Mouse (Mus musculus) 3T3-L1 (cell line): ENCODE measurements around the gene Ackr4.

Experiments used
- DNase-seq: peaks from one replicate; pipeline ENCODE4 v3.0.0-alpha.2; 2015; ENCODE audit warnings: low read depth, low spot score

Gene Ackr4

GRCm38 (mm10) chr9:104106930-104107329, 19.8 kb downstream of the Ackr4 start:
- DNase-seq = no peak

DNA sequence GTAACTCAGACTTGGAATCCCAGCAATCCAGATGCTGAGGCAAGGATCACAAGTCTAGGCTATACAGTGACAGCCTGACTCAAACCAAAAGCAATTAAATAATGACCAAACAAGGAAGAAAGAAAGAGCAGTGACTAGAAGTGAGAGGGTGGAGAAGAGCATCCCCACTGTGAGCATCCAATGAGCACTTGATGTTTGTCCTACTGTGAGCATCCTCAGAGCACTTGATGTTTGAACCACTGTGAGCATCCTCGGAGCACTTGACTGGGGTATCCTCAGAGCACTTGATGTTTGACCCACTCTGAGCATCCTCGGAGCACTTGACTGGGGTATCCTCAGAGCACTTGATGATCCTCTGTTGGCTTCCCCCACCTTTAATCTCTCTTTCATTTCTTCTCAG, 21.7 kb downstream of the Ackr4 start:
- DNase-seq = no peak

DNA sequence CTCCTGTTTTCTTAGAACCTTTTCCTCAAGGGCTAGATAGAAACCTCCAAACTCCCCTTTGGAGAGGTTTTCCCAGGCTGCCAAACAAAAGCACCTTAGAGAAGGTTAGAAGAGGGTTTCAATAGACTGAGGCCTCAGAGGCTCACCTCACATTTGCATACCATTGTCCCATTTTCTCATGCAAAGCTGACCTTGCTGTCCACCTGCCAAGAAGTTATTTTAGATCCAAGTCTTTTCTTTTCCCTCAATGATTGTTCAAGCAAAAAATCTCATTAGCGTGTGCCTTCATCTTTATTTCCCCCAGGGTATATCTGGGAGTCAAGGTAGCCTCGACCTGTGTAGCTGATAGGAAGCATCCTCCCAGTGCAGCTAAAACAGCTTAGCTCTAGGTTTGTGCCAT, 23.8 kb downstream of the Ackr4 start:
- DNase-seq = no peak

DNA sequence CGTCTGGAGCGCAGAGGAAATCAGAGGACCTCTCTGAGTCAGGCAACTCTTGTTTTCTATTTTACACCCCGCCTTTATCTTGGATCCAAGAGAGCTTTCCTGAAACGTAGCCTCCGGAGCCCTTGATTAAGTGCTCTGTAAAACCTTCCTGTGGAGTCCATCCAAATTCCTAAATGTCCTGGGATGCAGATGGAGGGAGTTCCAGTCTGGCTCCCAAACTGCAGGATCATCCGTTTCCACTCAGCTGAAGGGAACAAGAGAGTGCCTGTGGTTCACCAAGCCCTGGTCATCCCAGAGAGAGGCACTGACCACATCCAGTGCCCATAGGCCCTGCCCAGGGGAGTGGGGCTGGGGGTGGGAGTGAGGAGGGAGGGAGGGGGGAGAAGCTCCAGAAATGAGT, 24.4 kb downstream of the Ackr4 start:
- DNase-seq = no peak

DNA sequence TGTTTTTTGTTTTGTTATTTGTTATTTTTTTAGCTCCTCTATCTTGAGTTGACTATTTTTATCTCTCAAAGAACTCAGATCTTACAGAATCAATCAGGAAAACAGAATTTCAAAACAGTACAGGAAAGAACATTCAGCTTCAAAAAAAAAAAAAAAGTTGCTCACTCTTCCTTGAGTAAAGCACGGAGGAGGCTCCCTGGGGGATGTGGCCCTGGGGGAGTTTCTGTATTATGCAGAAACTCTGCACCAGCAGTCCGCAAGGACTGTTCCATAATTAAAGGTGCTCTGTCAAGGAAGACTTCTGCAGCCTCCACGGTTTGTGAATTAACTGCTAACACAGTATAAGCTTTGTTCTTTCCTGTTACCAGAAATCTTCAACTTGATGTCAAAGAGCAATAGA, 25.3 kb downstream of the Ackr4 start:
- DNase-seq = no peak

DNA sequence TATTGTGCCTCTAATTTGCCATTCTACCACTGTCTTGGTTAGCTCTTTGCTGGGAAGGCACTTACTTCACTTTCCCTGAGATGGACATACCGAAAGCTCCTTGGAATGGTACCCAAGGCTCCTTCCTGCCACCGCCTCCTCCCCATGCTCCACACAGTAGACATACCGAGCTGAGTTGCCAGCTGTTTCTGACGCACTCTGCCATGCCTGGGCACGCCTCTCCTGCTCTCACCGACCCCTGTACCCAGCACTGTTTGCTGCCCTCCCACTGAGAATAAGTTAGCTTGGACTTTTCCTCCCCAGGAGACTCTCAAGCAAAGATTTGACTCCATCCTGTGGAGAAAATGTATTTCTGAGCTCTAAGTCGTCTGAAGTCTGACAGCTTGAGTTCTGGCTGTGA, 25.9 kb downstream of the Ackr4 start:
- no peak for DNase-seq

DNA sequence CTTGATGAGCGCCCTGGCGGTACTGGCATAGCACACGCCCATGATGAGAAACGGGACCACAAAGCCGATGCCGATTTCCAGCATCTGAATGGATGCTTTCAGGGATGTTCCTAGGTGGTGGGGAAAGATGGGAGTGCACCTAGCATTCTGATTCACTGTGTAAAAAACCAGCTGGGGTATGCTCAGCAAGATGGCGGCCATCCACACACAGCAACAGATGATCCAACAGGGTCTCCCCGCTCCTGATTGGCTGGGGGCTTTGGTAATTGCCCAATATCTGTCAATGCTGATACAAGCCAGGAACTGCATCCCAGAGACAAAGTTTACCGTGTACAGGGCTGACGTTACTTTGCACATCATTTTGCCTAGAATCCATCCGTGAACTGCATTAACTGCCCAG, 27.7 kb downstream of the Ackr4 start:
- no peak for DNase-seq

- DNase-seq = no peak
Measured at GRCm38 (mm10) chr9:104098256-104098655, 28.5 kb downstream of the Ackr4 start.

- DNase-seq = no peak
Measured at GRCm38 (mm10) chr9:104092945-104093344, 33.8 kb downstream of the Ackr4 start.

DNA sequence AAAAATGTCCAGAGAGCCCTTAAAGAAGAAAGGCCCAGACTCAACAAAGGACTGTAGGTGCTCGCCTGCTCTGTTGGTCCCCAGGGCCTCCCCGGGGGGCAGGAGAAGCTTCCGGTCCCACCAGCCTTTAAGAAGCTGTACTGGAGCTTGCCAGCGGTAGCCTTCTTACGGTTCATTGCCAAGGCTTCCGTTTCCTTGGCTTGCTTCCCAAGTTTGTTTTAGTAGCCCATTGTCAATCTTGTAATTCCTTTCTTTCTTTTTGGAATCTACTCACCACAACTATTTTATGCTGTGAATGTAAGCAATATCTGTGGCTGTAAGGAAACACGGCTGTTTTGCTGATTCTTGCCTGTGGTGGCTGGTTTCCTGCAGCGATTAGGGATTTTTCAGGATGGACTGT, 38.2 kb downstream of the Ackr4 start:
- DNase-seq = peak; percentile 37

GRCm38 (mm10) chr9:104085730-104086429, 40.9 kb downstream of the Ackr4 start:
- no peak for DNase-seq

GRCm38 (mm10) chr9:104080038-104080437, 46.7 kb downstream of the Ackr4 start:
- DNase-seq = no peak

- peak; percentile 58 for DNase-seq
Measured at GRCm38 (mm10) chr9:104079379-104079778, 47.4 kb downstream of the Ackr4 start.

- no peak for DNase-seq
Measured at GRCm38 (mm10) chr9:104078780-104079179, 48.0 kb downstream of the Ackr4 start.

DNA sequence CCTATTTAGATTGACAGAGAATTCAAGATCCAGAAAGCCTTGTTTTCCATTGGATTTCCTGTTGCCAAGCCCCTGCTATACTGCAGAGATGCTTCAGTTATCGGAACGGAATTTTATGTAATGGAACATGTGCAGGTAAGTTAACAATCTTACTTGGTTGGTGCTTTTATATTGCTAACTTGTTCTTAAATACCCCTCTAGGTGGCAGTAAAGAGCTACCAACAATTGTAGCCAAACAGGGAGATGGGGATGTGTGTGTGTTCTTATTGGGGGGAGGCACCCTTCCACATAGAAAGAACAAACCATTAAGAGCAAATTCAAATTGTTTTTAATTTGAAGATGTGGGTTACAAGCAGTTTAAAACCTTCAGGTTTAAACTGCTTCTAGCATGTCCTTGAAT, 50.9 kb downstream of the Ackr4 start:
- peak; percentile 63 for DNase-seq

- no peak for DNase-seq
Measured at GRCm38 (mm10) chr9:104070863-104071604, 55.7 kb downstream of the Ackr4 start.

DNA sequence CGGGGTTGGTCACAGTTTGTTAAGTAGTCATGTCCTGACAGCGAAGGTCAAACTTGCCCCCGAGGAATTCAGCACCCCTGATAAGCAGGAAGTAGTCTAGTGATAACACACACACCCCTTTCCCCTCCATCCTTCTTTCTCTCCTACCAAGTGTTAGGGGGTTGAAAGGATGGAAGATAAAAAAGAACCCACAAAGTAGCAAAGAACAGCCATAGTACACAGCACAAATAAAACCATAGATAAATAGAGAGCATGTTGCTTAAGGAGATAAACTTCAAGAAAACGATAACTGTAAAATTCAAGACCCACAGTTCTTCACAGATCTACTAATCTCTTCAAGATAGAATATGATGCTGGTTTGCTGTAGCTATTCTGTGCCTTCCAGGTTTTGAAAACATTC, 56.5 kb downstream of the Ackr4 start:
- DNase-seq = no peak

DNA sequence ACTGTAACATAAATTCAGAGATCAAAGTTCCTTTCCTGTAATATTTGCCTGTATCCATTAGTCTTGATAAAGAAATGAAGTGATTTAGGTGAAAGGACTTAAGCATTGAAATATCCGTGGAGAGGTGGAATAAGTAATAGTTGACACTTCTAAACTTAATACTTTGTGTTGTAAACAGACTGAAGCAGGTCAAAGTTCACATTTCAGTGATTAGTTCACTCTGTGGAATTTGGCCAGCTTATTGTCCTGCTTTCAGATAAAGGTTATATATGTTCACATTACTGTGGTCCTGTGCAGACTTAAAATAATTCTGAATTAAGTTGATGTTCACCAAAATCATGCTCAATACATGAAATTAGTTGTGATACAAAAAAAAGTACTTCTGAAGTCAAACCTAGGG, 62.2 kb downstream of the Ackr4 start:
- no peak for DNase-seq

DNA sequence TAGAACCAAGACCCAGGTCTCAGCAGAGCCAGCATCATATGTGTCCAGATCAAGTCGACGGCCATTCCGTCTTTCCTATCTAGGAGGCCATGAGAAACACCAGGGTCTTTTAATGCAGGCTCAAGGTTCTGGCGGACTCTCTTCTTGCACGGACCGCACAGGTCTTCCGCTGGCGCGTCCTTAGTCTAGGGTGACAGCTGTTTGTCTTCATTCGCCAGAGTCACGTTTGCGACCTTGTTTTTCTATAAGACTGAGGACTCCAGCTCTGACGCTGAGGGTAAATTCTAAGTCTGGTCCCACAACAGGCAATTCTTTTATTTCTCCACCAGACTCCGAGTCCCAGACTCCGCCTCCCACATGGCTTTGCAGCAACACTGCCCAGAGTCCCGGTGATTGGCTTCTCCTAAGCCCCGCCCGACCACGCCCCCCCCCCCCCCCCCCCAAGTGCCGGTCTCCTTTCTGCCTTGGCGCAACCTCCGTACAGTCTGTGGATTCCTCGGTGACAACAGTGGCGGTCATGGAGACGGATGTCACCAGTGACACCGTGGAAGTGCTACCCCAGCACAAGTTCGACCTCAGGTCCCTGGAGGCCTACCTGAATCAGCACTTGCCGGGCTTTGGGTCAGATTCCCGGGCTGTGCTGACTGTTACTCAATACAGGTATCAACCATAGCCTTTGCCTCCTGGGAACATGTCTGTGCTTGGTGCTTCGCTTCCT, 63.3 kb downstream of the Ackr4 start, which contains the start of gene Acad11:
TSS of gene Acad11 (plus strand) at position 134 of the 718 bp plus-strand sequence.
- peak; percentile 85 for DNase-seq

- DNase-seq = peak; percentile 68
Measured at GRCm38 (mm10) chr9:104062430-104063243, 64.1 kb downstream of the Ackr4 start, which contains the start of gene Uba5. Gene Uba5 (minus strand): TSS chr9:104063134.

DNA sequence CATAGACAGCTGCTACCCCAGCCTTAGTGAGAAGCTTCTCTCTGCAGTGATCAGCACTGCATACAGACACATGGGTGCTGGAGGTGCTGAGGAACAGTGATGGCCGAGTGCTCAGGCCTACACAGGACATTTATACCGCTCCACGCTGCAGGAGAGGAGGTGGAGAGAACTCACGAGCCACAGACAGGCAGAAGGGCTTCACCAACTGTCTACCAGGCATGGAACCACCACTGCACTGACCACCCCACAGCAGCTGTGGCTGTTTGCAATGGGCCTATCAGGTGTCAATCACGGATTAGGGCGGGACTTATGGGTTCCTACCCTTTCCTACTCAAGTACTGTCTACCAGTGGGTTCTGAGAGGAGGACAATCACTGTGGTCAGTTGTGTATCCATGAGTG, 75.7 kb downstream of the Ackr4 start:
- DNase-seq = no peak

GRCm38 (mm10) chr9:104043676-104044075, 83.1 kb downstream of the Ackr4 start:
- no peak for DNase-seq
